Mouse (Mus musculus) embryonic fibroblast, embryonic 13.5 days (primary cell): ENCODE measurements around the gene Tuba1c.

Experiments used
- CTCF ChIP-seq: IDR thresholded peaks from 2 replicates; pipeline ENCODE4 v1.5.1; 2011; ENCODE audit warnings: mild to moderate bottlenecking, control low read depth, low read length, moderate library complexity, borderline replicate concordance; ENCODE audit not compliant: insufficient read depth
- POLR2A ChIP-seq: IDR thresholded peaks from 2 replicates; pipeline ENCODE4 v1.6.1; 2011; ENCODE audit warnings: low read depth, mild to moderate bottlenecking, control low read depth, low read length, moderate library complexity

GRCm38 (mm10) chr15:99033498-99034270 lies 4.0 kb downstream of the Tuba1c start:
- TF ChIP-seq CTCF (no peak), POLR2A (no peak)
